8 mouse cellular contexts compared by ENCODE assay signal in genomic region chr6:142962476-142962875, GRCm38 (mm10). TPM values are rescaled to one million over a fixed set of nuclear protein-coding genes. Genes with fewer than 3 reads are reported as not detected.
DNase-seq lines count a peak whose midpoint lies in the region; ATAC-seq and TF ChIP-seq lines count a peak whose summit lies in the region.

No protein-coding gene starts in this region.

- no peaks in the 10 kb centered on the region for H3K36me3 ChIP-seq in intestine, embryonic 14.5 days (ENCODE audit: control insufficient read depth, insufficient read depth, low read length)
- no peaks in the 10 kb centered on the region for H3K36me3 ChIP-seq in intestine, embryonic 16.5 days (ENCODE audit: control insufficient read depth, insufficient read depth, low read length)
- no peaks in the 10 kb centered on the region for H3K36me3 ChIP-seq in ES-E14 (ENCODE audit: control insufficient read depth, insufficient read depth, low read length, poor library complexity, severe bottlenecking)
- H3K36me3 ChIP-seq in forebrain, embryonic 11.5 days (ENCODE audit: control insufficient read depth, insufficient read depth, low read length), result no peaks in the 10 kb centered on the region
- H3K36me3 ChIP-seq in midbrain, embryonic 14.5 days (ENCODE audit: control insufficient read depth, insufficient read depth, low read length), result peaks cover 8% of the 10 kb centered on the region; the same call in 1 of the 2 replicates

- no peak overlapping the region for H3K27ac ChIP-seq in intestine, embryonic 14.5 days (ENCODE audit: low read depth)
- H3K27ac ChIP-seq in intestine, embryonic 16.5 days (ENCODE audit: low read length), result no peak overlapping the region
- H3K27ac ChIP-seq in ES-E14 (ENCODE audit: insufficient read depth, low read depth, low read length, poor library complexity, severe bottlenecking), result no peak overlapping the region
- no peak overlapping the region for H3K27ac ChIP-seq in forebrain, embryonic 11.5 days (ENCODE audit: low read depth, low read length)
- H3K27ac ChIP-seq in midbrain, embryonic 14.5 days (replicated peaks; ENCODE audit: low read depth, low read length), result no peak overlapping the region

- H3K4me2 ChIP-seq in intestine, embryonic 14.5 days (ENCODE audit: low read length), result peak overlapping the region; percentile 69
- no peak overlapping the region for H3K4me2 ChIP-seq in intestine, embryonic 16.5 days (ENCODE audit: low read depth, low read length)
- peak overlapping the region; percentile 21; the same call in 1 of the 2 replicates for H3K4me2 ChIP-seq in forebrain, embryonic 11.5 days (ENCODE audit: low read depth, low read length, severe bottlenecking)
- H3K4me2 ChIP-seq in midbrain, embryonic 14.5 days (ENCODE audit: low read length), result peak overlapping the region; percentile 73

- 59% methylated on average over 10 of the region's 10 CpGs for WGBS in intestine, embryonic 14.5 days
- 63% methylated on average over 10 of the region's 10 CpGs for WGBS in intestine, embryonic 16.5 days
- WGBS in forebrain, embryonic 11.5 days, result 83% methylated on average over 10 of the region's 10 CpGs
- 75% methylated on average over 10 of the region's 10 CpGs for WGBS in midbrain, embryonic 14.5 days

- H3K9me3 ChIP-seq in intestine, embryonic 14.5 days (ENCODE audit: control insufficient read depth, low read length), result no peaks in the 10 kb centered on the region
- H3K9me3 ChIP-seq in intestine, embryonic 16.5 days (ENCODE audit: control insufficient read depth, low read length), result no peaks in the 10 kb centered on the region
- H3K9me3 ChIP-seq in ES-E14 (ENCODE audit: control insufficient read depth, insufficient read depth, low read depth, low read length), result no peaks in the 10 kb centered on the region
- no peaks in the 10 kb centered on the region for H3K9me3 ChIP-seq in forebrain, embryonic 11.5 days (ENCODE audit: control insufficient read depth, low read length)
- H3K9me3 ChIP-seq in midbrain, embryonic 14.5 days (ENCODE audit: control insufficient read depth, low read length), result no peaks in the 10 kb centered on the region

- no peak for DNase-seq in intestine, embryonic 14.5 days (ENCODE audit: low spot score)
- DNase-seq in ES-E14 (ENCODE audit: low read depth, low spot score), result no peak
- DNase-seq in forebrain, embryonic 11.5 days (ENCODE audit: low spot score), result no peak
- no peak for DNase-seq in midbrain, embryonic 14.5 days
- no peak for DNase-seq in urinary bladder, postnatal 14 days (ENCODE audit: low spot score)
- no peak for DNase-seq in layer of hippocampus, postnatal 36 days
- no peak for DNase-seq in gastrocnemius, postnatal 14 days

- peaks cover 3% of the 10 kb centered on the region; the same call in 1 of the 2 replicates for H3K27me3 ChIP-seq in intestine, embryonic 14.5 days (replicated peaks; ENCODE audit: control insufficient read depth, insufficient read depth, low read length)
- peaks cover 23% of the 10 kb centered on the region for H3K27me3 ChIP-seq in intestine, embryonic 16.5 days (replicated peaks; ENCODE audit: control insufficient read depth, insufficient read depth, low read length)
- H3K27me3 ChIP-seq in forebrain, embryonic 11.5 days (ENCODE audit: control insufficient read depth, insufficient read depth, low read length), result no peaks in the 10 kb centered on the region; the same call in 1 of the 2 replicates
- H3K27me3 ChIP-seq in midbrain, embryonic 14.5 days (ENCODE audit: control insufficient read depth, insufficient read depth, low read length), result no peaks in the 10 kb centered on the region

- no peak overlapping the region for H3K9ac ChIP-seq in intestine, embryonic 14.5 days (ENCODE audit: low read length)
- H3K9ac ChIP-seq in intestine, embryonic 16.5 days (ENCODE audit: low read depth, low read length), result no peak overlapping the region
- H3K9ac ChIP-seq in ES-E14 (ENCODE audit: insufficient read depth, low read depth, low read length, poor library complexity, severe bottlenecking), result peak overlapping the region; percentile 7; the same call in 1 of the 2 replicates
- H3K9ac ChIP-seq in forebrain, embryonic 11.5 days (ENCODE audit: low read length), result no peak overlapping the region
- peak overlapping the region; percentile 89; the same call in 1 of the 2 replicates for H3K9ac ChIP-seq in midbrain, embryonic 14.5 days (replicated peaks; ENCODE audit: low read length)

- in situ Hi-C loops in ES-E14 (cut with MboI; ENCODE audit: low sequenced_read_pairs in 2 of 2, unreplicated experiment in 2 of 2), result no loop called here

- peaks cover 16% of the 10 kb centered on the region for H3K4me1 ChIP-seq in intestine, embryonic 14.5 days (replicated peaks; ENCODE audit: control insufficient read depth, insufficient read depth, low read length)
- H3K4me1 ChIP-seq in intestine, embryonic 16.5 days (ENCODE audit: control insufficient read depth, insufficient read depth, low read length), result 0 out of 2 replicates have a peak, but pooled peaks cover 3% of the 10 kb centered on the region
- peaks cover 4 to 5% of the 10 kb centered on the region in 2 experiments; a peak in 1 of 4 replicates for H3K4me1 ChIP-seq in ES-E14 (ENCODE audit: control insufficient read depth in 2 of 2, insufficient read depth in 2 of 2, low read length in 2 of 2, poor library complexity in 1 of 2)
- peaks cover 4% of the 10 kb centered on the region; the same call in 1 of the 2 replicates for H3K4me1 ChIP-seq in forebrain, embryonic 11.5 days (replicated peaks; ENCODE audit: control insufficient read depth, insufficient read depth, low read length)
- H3K4me1 ChIP-seq in midbrain, embryonic 14.5 days (ENCODE audit: control insufficient read depth, insufficient read depth, low read length), result peaks cover 32% of the 10 kb centered on the region

- intact Hi-C loops in gastrocnemius, postnatal 14 days (cut with DNase I; ENCODE audit: low total_unique reads), result loop anchor here (10.0 kb wide), 1 partner anchor 178 kb away; no protein-coding TSS in a partner anchor

- ATAC-seq in intestine, embryonic 14.5 days (replicated peaks; ENCODE audit: low FRiP score, low TSS enrichment, low read depth), result no peak
- ATAC-seq in intestine, embryonic 16.5 days, result no peak
- ATAC-seq in forebrain, embryonic 11.5 days (replicated peaks; ENCODE audit: low FRiP score), result no peak
- no peak for ATAC-seq in midbrain, embryonic 14.5 days (ENCODE audit: low FRiP score, low TSS enrichment)

- peak overlapping the region; percentile 51; the same call in 1 of the 2 replicates for H3K4me3 ChIP-seq in intestine, embryonic 14.5 days (ENCODE audit: low read depth, low read length)
- H3K4me3 ChIP-seq in intestine, embryonic 16.5 days (ENCODE audit: low read length), result no peak overlapping the region
- H3K4me3 ChIP-seq in ES-E14 (ENCODE audit: insufficient read depth in 1 of 2, low read depth in 1 of 2, low read length in 2 of 2, poor library complexity in 1 of 2, severe bottlenecking in 1 of 2), result peak overlapping the region; percentile 35 to 67; a peak in 3 of 4 replicates
- 0 out of 2 replicates have a peak overlapping the region, but pooled peaks have one; percentile 4 for H3K4me3 ChIP-seq in forebrain, embryonic 11.5 days (ENCODE audit: low read depth, low read length)
- H3K4me3 ChIP-seq in midbrain, embryonic 14.5 days (replicated peaks; ENCODE audit: low read depth, low read length), result peak overlapping the region; percentile 74

TF ChIP-seq in ES-E14, 5 proteins besides CTCF, POLR2A, EP300 and RAD21:
- TF ChIP-seq MAFK (IDR thresholded peaks at IDR 0.05; ENCODE audit: insufficient read depth, low read depth, low read length) (no peak), HCFC1 (IDR thresholded peaks at IDR 0.05; ENCODE audit: borderline replicate concordance, insufficient read depth, low read length) (no peak), CHD2 (IDR thresholded peaks at IDR 0.05; ENCODE audit: low read depth, low read length) (no peak), ZNF384 (IDR thresholded peaks at IDR 0.05; ENCODE audit: low read depth, low read length) (no peak), ZC3H11A (IDR thresholded peaks at IDR 0.05; ENCODE audit: borderline replicate concordance, low read depth, low read length) (no peak)

RNA-seq across cellular contexts. Expression of gene St8sia1, which starts 1.8 kb away (rescaled TPM):
- polyA plus RNA-seq in intestine, embryonic 14.5 days (2014; fragmentation: Nextera tagmentation; extraction: Ambion mirVana), result 1.8 and 2.3 TPM in 2 replicates
- polyA plus RNA-seq in intestine, embryonic 16.5 days (2015; fragmentation: Nextera tagmentation; extraction: Ambion mirVana), result 1.4 and 1.6 TPM in 2 replicates
- total RNA-seq in ES-E14 (2012; rRNA removed), result 8.2 and 10.1 TPM in 2 replicates
- 2.4 and 3.1 TPM in 2 replicates for polyA plus RNA-seq in forebrain, embryonic 11.5 days (2014; fragmentation: Nextera tagmentation; extraction: Ambion mirVana)
- 7.5 and 8.4 TPM in 2 replicates for polyA plus RNA-seq in midbrain, embryonic 14.5 days (2014; fragmentation: Nextera tagmentation; extraction: Ambion mirVana)
- 10 to 100 TPM; 34.6 to 34.9 TPM for total RNA-seq in layer of hippocampus, postnatal 36 days (2021)
- under 1 TPM; 0.16 to 0.42 TPM for total RNA-seq in gastrocnemius, postnatal 14 days (2021)

Comparison
In these comparisons a context has a peak if more than half of its experiments do, and no peak if none do; other contexts are left out.
1. H3K9ac ChIP-seq: peak in ES-E14 (single experiment) and midbrain, embryonic 14.5 days (single experiment); none in intestine, embryonic 14.5 days (single experiment), intestine, embryonic 16.5 days (single experiment) and forebrain, embryonic 11.5 days (single experiment).